Mouse (Mus musculus) lung, embryonic 16.5 days (tissue): ENCODE data around the gene Zfp280d. TPM values are rescaled to one million over a fixed set of nuclear protein-coding genes. Genes with fewer than 3 reads are reported as not detected.

Source experiments
- ATAC-seq: fragments of 200-750 bp; cut with Nextera tagmentation; 2 replicates; pipeline ENCODE4 v1.8.0; 2017; ENCODE audit warnings: low read depth, mild to moderate bottlenecking, moderate library complexity
- H3K27ac ChIP-seq: fragments of 300-500 bp; sonication (generic); 2 replicates; pipeline ENCODE4 v1.5.1; 2014; ENCODE audit warnings: mild to moderate bottlenecking, control low read depth, low read length
- H3K27me3 ChIP-seq: fragments of 300-500 bp; sonication (generic); 2 replicates; pipeline ENCODE4 v1.6.1; 2014; ENCODE audit warnings: low read depth, low read length, mixed read lengths; ENCODE audit not compliant: control insufficient read depth, insufficient read depth
- H3K36me3 ChIP-seq: fragments of 300-500 bp; sonication (generic); 2 replicates; pipeline ENCODE4 v1.6.1; 2014; ENCODE audit warnings: low read length; ENCODE audit not compliant: control insufficient read depth, insufficient read depth
- H3K4me1 ChIP-seq: fragments of 300-500 bp; sonication (generic); replicated peaks from 2 replicates; pipeline ENCODE4 v1.6.1; 2014; ENCODE audit warnings: low read length, mixed read lengths; ENCODE audit not compliant: control insufficient read depth, insufficient read depth
- H3K4me2 ChIP-seq: fragments of 300-500 bp; sonication (generic); 2 replicates; pipeline ENCODE4 v1.6.1; 2014; ENCODE audit warnings: low read depth, low read length, control low read depth
- H3K4me3 ChIP-seq: fragments of 300-500 bp; sonication (generic); 2 replicates; pipeline ENCODE4 v1.5.1; 2014; ENCODE audit warnings: mild to moderate bottlenecking, low read length, control low read depth
- H3K9ac ChIP-seq: fragments of 300-500 bp; sonication (generic); 2 replicates; pipeline ENCODE4 v1.6.1; 2014; ENCODE audit warnings: low read length, control low read depth
- H3K9me3 ChIP-seq: fragments of 300-500 bp; sonication (generic); 2 replicates; pipeline ENCODE4 v1.6.1; 2016; ENCODE audit warnings: low read length; ENCODE audit not compliant: control insufficient read depth
- WGBS: fragments of 180-500 bp; shearing (Covaris S2); extraction: QIAGEN DNeasy Blood & Tissue Kit; methylation state at CpG from one replicate; pipeline ENCODE4 v1.1.7; 2014; 5-methylcytosine and 5-hydroxymethylcytosine counted together
- polyA plus RNA-seq: library from polyadenylated mRNA; unstranded; fragments of >200 nt; fragmentation: Nextera tagmentation; extraction: Ambion mirVana; gene quantifications from 2 replicates; pipeline ENCODE4 v1.2.1, GENCODE M21; 2015

Gene Zfp280d
- polyA plus RNA-seq, 1 experiment from 2014 or later: 40.7 TPM

- no peak overlapping the region for H3K27ac ChIP-seq
- WGBS: 94% methylated on average over 2 of the region's 2 CpGs
- no peak for ATAC-seq
- no peaks in the 10 kb centered on the region for H3K4me1 ChIP-seq
- no peak overlapping the region for H3K9ac ChIP-seq
- no peaks in the 10 kb centered on the region for H3K9me3 ChIP-seq
- H3K4me3 ChIP-seq: no peak overlapping the region
- H3K36me3 ChIP-seq: peaks cover 4% of the 10 kb centered on the region; the same call in 1 of the 2 replicates
- H3K4me2 ChIP-seq: no peak overlapping the region
- no peaks in the 10 kb centered on the region for H3K27me3 ChIP-seq
Measured at GRCm38 (mm10) chr9:72333221-72333620, 58.6 kb downstream of the Zfp280d start.

GRCm38 (mm10) chr9:72336069-72336468 is 61.4 kb downstream of the Zfp280d start:
- Histone ChIP-seq H3K4me2 (no peak overlapping the region), H3K36me3 (peaks cover 6% of the 10 kb centered on the region; the same call in 1 of the 2 replicates), H3K27me3 (no peaks in the 10 kb centered on the region), H3K27ac (no peak overlapping the region), H3K4me1 (no peaks in the 10 kb centered on the region), H3K9me3 (no peaks in the 10 kb centered on the region), H3K9ac (no peak overlapping the region), H3K4me3 (no peak overlapping the region)
- WGBS: 87% methylated on average over 2 of the region's 2 CpGs
- ATAC-seq: no peak

GRCm38 (mm10) chr9:72339119-72339518 is 64.5 kb downstream of the Zfp280d start:
- peaks cover 6% of the 10 kb centered on the region; the same call in 1 of the 2 replicates for H3K36me3 ChIP-seq
- no peak for ATAC-seq
- H3K9me3 ChIP-seq: no peaks in the 10 kb centered on the region
- H3K4me3 ChIP-seq: no peak overlapping the region
- H3K27me3 ChIP-seq: no peaks in the 10 kb centered on the region
- 91% methylated on average over 2 of the region's 2 CpGs for WGBS
- no peak overlapping the region for H3K9ac ChIP-seq
- H3K4me2 ChIP-seq: no peak overlapping the region
- H3K27ac ChIP-seq: no peak overlapping the region
- H3K4me1 ChIP-seq: no peaks in the 10 kb centered on the region

GRCm38 (mm10) chr9:72343844-72344243 is 69.2 kb downstream of the Zfp280d start:
- Histone ChIP-seq H3K9ac (no peak overlapping the region), H3K4me1 (no peaks in the 10 kb centered on the region), H3K27ac (no peak overlapping the region), H3K4me3 (no peak overlapping the region), H3K4me2 (no peak overlapping the region), H3K36me3 (peaks cover 6% of the 10 kb centered on the region), H3K27me3 (no peaks in the 10 kb centered on the region), H3K9me3 (no peaks in the 10 kb centered on the region)
- no peak for ATAC-seq

- no peak overlapping the region for H3K4me3 ChIP-seq
- H3K27ac ChIP-seq: no peak overlapping the region
- H3K27me3 ChIP-seq: no peaks in the 10 kb centered on the region
- no peak overlapping the region for H3K9ac ChIP-seq
- H3K4me1 ChIP-seq: no peaks in the 10 kb centered on the region
- no peaks in the 10 kb centered on the region for H3K36me3 ChIP-seq
- WGBS: 92% methylated on average over 2 of the region's 2 CpGs
- no peaks in the 10 kb centered on the region for H3K9me3 ChIP-seq
- ATAC-seq: no peak
- H3K4me2 ChIP-seq: no peak overlapping the region
Measured at GRCm38 (mm10) chr9:72372359-72372758, 97.7 kb downstream of the Zfp280d start.

- 93% methylated on average over 3 of the region's 3 CpGs for WGBS
- Histone ChIP-seq H3K4me1 (no peaks in the 10 kb centered on the region), H3K4me3 (no peak overlapping the region), H3K9me3 (no peaks in the 10 kb centered on the region), H3K36me3 (no peaks in the 10 kb centered on the region), H3K4me2 (no peak overlapping the region), H3K27me3 (no peaks in the 10 kb centered on the region), H3K27ac (no peak overlapping the region), H3K9ac (no peak overlapping the region)
- ATAC-seq: no peak
Measured at GRCm38 (mm10) chr9:72374074-72374473, 99.4 kb downstream of the Zfp280d start.

- 74% methylated on average over 4 of the region's 4 CpGs for WGBS
- Histone ChIP-seq H3K9ac (no peak overlapping the region), H3K36me3 (no peaks in the 10 kb centered on the region), H3K9me3 (no peaks in the 10 kb centered on the region), H3K27me3 (no peaks in the 10 kb centered on the region), H3K4me3 (no peak overlapping the region), H3K4me1 (no peaks in the 10 kb centered on the region), H3K4me2 (no peak overlapping the region), H3K27ac (no peak overlapping the region)
- no peak for ATAC-seq
Measured at GRCm38 (mm10) chr9:72374996-72375395, 100.3 kb downstream of the Zfp280d start.

GRCm38 (mm10) chr9:72375639-72376038 is 101.0 kb downstream of the Zfp280d start:
- no peak overlapping the region for H3K27ac ChIP-seq
- H3K27me3 ChIP-seq: no peaks in the 10 kb centered on the region
- no peaks in the 10 kb centered on the region for H3K9me3 ChIP-seq
- no peaks in the 10 kb centered on the region for H3K4me1 ChIP-seq
- 68% methylated on average over 3 of the region's 3 CpGs for WGBS
- no peak for ATAC-seq
- no peak overlapping the region for H3K9ac ChIP-seq
- H3K4me2 ChIP-seq: no peak overlapping the region
- no peaks in the 10 kb centered on the region for H3K36me3 ChIP-seq
- no peak overlapping the region for H3K4me3 ChIP-seq

GRCm38 (mm10) chr9:72385786-72386185 is 111.1 kb downstream of the Zfp280d start:
- H3K36me3 ChIP-seq: no peaks in the 10 kb centered on the region
- WGBS: 73% methylated on average over 7 of the region's 7 CpGs
- H3K4me1 ChIP-seq: no peaks in the 10 kb centered on the region
- H3K27ac ChIP-seq: no peak overlapping the region
- no peak overlapping the region for H3K4me3 ChIP-seq
- no peak for ATAC-seq
- H3K4me2 ChIP-seq: no peak overlapping the region
- H3K9me3 ChIP-seq: no peaks in the 10 kb centered on the region
- no peaks in the 10 kb centered on the region for H3K27me3 ChIP-seq
- no peak overlapping the region for H3K9ac ChIP-seq

GRCm38 (mm10) chr9:72388934-72389333 is 114.3 kb downstream of the Zfp280d start:
- Histone ChIP-seq H3K36me3 (no peaks in the 10 kb centered on the region), H3K27ac (no peak overlapping the region), H3K4me3 (no peak overlapping the region), H3K9ac (no peak overlapping the region), H3K4me2 (no peak overlapping the region), H3K9me3 (no peaks in the 10 kb centered on the region), H3K27me3 (no peaks in the 10 kb centered on the region), H3K4me1 (no peaks in the 10 kb centered on the region)
- ATAC-seq: no peak
- 83% methylated on average over 4 of the region's 4 CpGs for whole genome bisulfite sequencing
